Mouse (Mus musculus) stomach, embryonic 14.5 days (tissue): ENCODE measurements around the gene Myoz1. TPM values are rescaled to one million over a fixed set of nuclear protein-coding genes. Genes with fewer than 3 reads are reported as not detected.

Source experiments
- ATAC-seq: fragments of 200-750 bp; cut with Nextera tagmentation; 2 replicates; pipeline ENCODE4 v1.8.0; 2017; ENCODE audit warnings: low read depth, moderate TSS enrichment; ENCODE audit not compliant: insufficient number of reproducible peaks, insufficient read depth, low FRiP score
- H3K27ac ChIP-seq: fragments of 300-500 bp; sonication (generic); 2 replicates; pipeline ENCODE4 v1.5.1; 2014; ENCODE audit warnings: mild to moderate bottlenecking, low read length, moderate library complexity, mixed read lengths
- H3K27me3 ChIP-seq: fragments of 300-500 bp; sonication (generic); 2 replicates; pipeline ENCODE4 v1.6.1; 2014; ENCODE audit warnings: low read length, control low read depth, mixed read lengths; ENCODE audit not compliant: control insufficient read depth, insufficient read depth
- H3K36me3 ChIP-seq: fragments of 300-500 bp; sonication (generic); 2 replicates; pipeline ENCODE4 v1.6.1; 2014; ENCODE audit warnings: mild to moderate bottlenecking, control low read depth, low read length, moderate library complexity, mixed read lengths; ENCODE audit not compliant: control insufficient read depth, insufficient read depth
- H3K4me1 ChIP-seq: fragments of 300-500 bp; sonication (generic); 2 replicates; pipeline ENCODE4 v1.6.1; 2014; ENCODE audit warnings: low read length, control low read depth, mixed read lengths; ENCODE audit not compliant: control insufficient read depth, insufficient read depth
- H3K4me2 ChIP-seq: fragments of 300-500 bp; sonication (generic); replicated peaks from 2 replicates; pipeline ENCODE4 v1.6.1; 2014; ENCODE audit warnings: low read depth, low read length, control low read depth
- H3K4me3 ChIP-seq: fragments of 300-500 bp; sonication (generic); 2 replicates; pipeline ENCODE4 v1.5.1; 2014; ENCODE audit warnings: low read depth, low read length, control low read depth
- H3K9ac ChIP-seq: fragments of 300-500 bp; sonication (generic); replicated peaks from 2 replicates; pipeline ENCODE4 v1.6.1; 2014; ENCODE audit warnings: low read depth, mild to moderate bottlenecking, control low read depth, low read length, moderate library complexity, mixed read lengths
- H3K9me3 ChIP-seq: fragments of 300-500 bp; sonication (generic); 2 replicates; pipeline ENCODE4 v1.6.1; 2016; ENCODE audit warnings: low read depth, low read length, control low read depth; ENCODE audit not compliant: control insufficient read depth
- WGBS: fragments of 180-500 bp; shearing (Covaris S2); extraction: QIAGEN DNeasy Blood & Tissue Kit; methylation state at CpG from one replicate; pipeline ENCODE4 v1.1.7; 2014; 5-methylcytosine and 5-hydroxymethylcytosine counted together
- polyA plus RNA-seq: library from polyadenylated mRNA; unstranded; fragments of >200 nt; fragmentation: Nextera tagmentation; extraction: Ambion mirVana; gene quantifications from 2 replicates; pipeline ENCODE4 v1.2.1, GENCODE M21; 2014

Gene Myoz1
- polyA plus RNA-seq, 1 experiment from 2014 or later = 0.29 TPM

DNA sequence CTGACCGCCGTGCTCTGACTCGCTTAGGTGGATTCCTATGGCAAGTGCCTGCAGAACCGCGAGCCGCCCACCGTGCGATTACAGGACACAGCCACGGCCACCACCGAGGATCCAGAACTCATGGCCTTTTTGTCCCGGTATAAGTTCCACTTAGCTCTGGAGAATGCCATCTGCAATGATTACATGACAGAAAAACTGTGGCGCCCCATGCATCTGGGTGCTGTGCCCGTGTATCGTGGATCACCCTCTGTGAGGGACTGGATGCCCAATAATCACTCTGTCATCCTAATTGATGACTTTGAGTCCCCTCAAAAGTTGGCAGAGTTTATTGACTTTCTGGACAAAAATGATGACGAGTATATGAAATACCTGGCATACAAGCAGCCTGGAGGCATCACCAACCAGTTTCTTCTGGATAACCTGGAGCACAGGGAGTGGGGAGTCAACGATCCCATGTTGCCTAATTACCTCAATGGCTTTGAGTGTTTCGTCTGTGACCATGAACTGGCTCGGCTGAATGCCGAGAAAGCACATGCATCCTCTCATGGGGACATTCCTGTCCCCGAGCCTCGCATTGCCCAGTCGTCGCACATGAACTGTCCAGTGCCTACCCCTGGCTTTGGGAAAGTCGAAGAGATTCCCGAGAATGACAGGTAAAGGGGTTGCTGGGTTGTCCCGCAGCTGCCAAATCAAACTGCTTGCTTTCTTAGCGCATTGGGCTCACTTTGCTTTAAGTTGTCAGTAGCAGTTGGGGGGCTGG is 39.6 kb upstream of the Myoz1 start:
- peak overlapping the region; percentile 82 for H3K4me3 ChIP-seq
- peak overlapping the region; percentile 98 for H3K27ac ChIP-seq
- peak overlapping the region; percentile 82 for H3K9ac ChIP-seq
- H3K4me2 ChIP-seq = peak overlapping the region; percentile 78
- peaks cover 31% of the 10 kb centered on the region for H3K4me1 ChIP-seq
- peaks cover 44% of the 10 kb centered on the region for H3K36me3 ChIP-seq
- WGBS = 14% methylated on average over 27 of the region's 27 CpGs
- H3K27me3 ChIP-seq = no peaks in the 10 kb centered on the region
- H3K9me3 ChIP-seq = no peaks in the 10 kb centered on the region
- no peak for ATAC-seq

GRCm38 (mm10) chr14:20694884-20695760 is 38.8 kb upstream of the Myoz1 start, which contains the start of gene Fut11:
TSS of gene Fut11 (plus strand) at chr14:20694968.
- peaks cover 45% of the 10 kb centered on the region for H3K36me3 ChIP-seq
- no peaks in the 10 kb centered on the region for H3K27me3 ChIP-seq
- peak within 1 kb of the TSS; percentile 78 for H3K4me2 ChIP-seq
- H3K4me3 ChIP-seq = peak within 1 kb of the TSS; percentile 82
- H3K9ac ChIP-seq = peak within 1 kb of the TSS; percentile 82
- peak; percentile 93 for ATAC-seq
- H3K9me3 ChIP-seq = no peaks in the 10 kb centered on the region
- peak within 1 kb of the TSS; percentile 98 for H3K27ac ChIP-seq
- WGBS = under 1% methylated on average over 111 of the region's 111 CpGs
- H3K4me1 ChIP-seq = peaks cover 24% of the 10 kb centered on the region

GRCm38 (mm10) chr14:20694185-20694883 is 38.0 kb upstream of the Myoz1 start:
- Histone ChIP-seq H3K27ac (peak overlapping the region; percentile 98), H3K4me1 (peaks cover 23% of the 10 kb centered on the region), H3K36me3 (peaks cover 53% of the 10 kb centered on the region), H3K9me3 (no peaks in the 10 kb centered on the region), H3K9ac (peak overlapping the region; percentile 82), H3K4me3 (peak overlapping the region; percentile 82), H3K27me3 (no peaks in the 10 kb centered on the region), H3K4me2 (peak overlapping the region; percentile 78)
- peak; percentile 14; the same call in 1 of the 2 replicates for ATAC-seq
- 40% methylated on average over 13 of the region's 13 CpGs for WGBS

DNA sequence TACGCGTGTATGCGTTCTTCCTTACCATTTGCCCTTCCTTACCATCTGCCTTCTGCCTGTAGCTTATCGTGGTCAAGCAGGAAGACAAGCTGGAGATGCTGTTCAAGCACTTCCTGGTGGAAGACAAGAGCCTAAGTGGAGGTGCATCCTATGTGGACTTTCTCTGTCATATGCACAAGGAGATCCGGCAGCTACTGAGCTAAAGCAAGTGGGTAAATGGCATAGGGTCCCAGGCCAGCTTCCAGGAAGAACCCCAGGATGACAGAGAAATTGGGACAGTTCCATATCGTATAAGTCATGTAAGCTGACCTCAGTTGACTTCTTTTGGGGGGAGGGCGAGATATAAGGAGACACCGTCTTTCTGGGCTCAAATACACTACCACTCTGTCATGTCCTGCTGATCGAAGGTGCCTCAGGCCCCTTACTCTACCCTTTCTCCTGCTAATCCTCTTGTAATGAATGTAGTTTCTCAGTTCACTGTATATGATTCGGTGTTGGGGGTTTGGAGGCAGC is 37.3 kb upstream of the Myoz1 start:
- Histone ChIP-seq H3K4me2 (no peak overlapping the region), H3K4me1 (peaks cover 23% of the 10 kb centered on the region), H3K9ac (no peak overlapping the region), H3K4me3 (no peak overlapping the region), H3K27me3 (no peaks in the 10 kb centered on the region), H3K36me3 (peaks cover 60% of the 10 kb centered on the region), H3K9me3 (no peaks in the 10 kb centered on the region), H3K27ac (no peak overlapping the region)
- WGBS = 91% methylated on average over 10 of the region's 10 CpGs
- no peak for ATAC-seq

DNA sequence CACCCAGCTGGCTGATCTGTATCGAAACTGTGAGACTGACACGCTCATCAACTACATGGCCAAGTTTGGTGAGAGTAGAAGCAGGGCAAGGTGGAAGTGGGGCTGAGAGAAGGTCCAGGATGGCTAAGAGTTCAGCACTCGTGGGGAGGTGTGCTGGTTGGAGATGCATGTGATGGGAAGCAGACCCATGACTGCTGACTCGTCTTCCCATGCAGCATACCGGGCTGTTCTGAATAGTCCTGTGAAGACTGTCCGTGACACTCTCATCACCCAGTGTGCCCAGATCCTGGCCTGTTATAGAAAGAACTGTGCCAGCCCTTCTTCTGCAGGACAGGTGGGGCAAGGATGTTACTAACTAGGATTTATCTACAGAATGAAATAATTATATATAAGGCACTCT is 35.4 kb upstream of the Myoz1 start:
- Histone ChIP-seq H3K4me3 (no peak overlapping the region), H3K9ac (no peak overlapping the region), H3K4me1 (peaks cover 10% of the 10 kb centered on the region), H3K27me3 (no peaks in the 10 kb centered on the region), H3K27ac (no peak overlapping the region), H3K36me3 (peaks cover 74% of the 10 kb centered on the region), H3K4me2 (no peak overlapping the region), H3K9me3 (no peaks in the 10 kb centered on the region)
- 92% methylated on average over 6 of the region's 6 CpGs for WGBS
- no peak for ATAC-seq

DNA sequence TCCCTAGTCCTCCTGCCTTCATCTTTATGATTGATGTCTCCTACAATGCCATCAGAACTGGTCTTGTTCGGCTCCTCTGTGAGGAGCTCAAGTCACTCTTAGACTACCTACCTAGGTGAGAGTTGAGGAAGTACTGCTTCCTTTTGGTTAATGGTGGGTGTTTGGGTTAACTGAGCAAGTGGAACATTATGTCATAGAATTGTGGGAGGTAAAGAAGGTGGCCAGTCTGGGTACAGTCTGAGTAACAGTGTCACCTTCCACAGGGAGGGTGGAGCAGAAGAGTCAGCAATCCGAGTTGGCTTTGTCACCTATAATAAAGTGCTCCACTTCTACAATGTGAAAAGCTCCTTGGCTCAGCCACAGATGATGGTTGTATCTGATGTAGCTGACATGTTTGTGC is 32.7 kb upstream of the Myoz1 start:
- H3K36me3 ChIP-seq = peaks cover 95% of the 10 kb centered on the region
- H3K4me2 ChIP-seq = no peak overlapping the region
- H3K27me3 ChIP-seq = no peaks in the 10 kb centered on the region
- no peak for ATAC-seq
- WGBS = 77% methylated on average over 2 of the region's 2 CpGs
- H3K27ac ChIP-seq = no peak overlapping the region
- no peaks in the 10 kb centered on the region for H3K9me3 ChIP-seq
- H3K9ac ChIP-seq = no peak overlapping the region
- H3K4me1 ChIP-seq = no peaks in the 10 kb centered on the region
- no peak overlapping the region for H3K4me3 ChIP-seq

GRCm38 (mm10) chr14:20686576-20686975 is 30.2 kb upstream of the Myoz1 start:
- H3K4me3 ChIP-seq = no peak overlapping the region
- H3K9me3 ChIP-seq = no peaks in the 10 kb centered on the region
- no peak overlapping the region for H3K9ac ChIP-seq
- no peaks in the 10 kb centered on the region for H3K4me1 ChIP-seq
- H3K27ac ChIP-seq = no peak overlapping the region
- no peak overlapping the region for H3K4me2 ChIP-seq
- peaks cover 95% of the 10 kb centered on the region for H3K36me3 ChIP-seq
- 94% methylated on average over 3 of the region's 3 CpGs for WGBS
- no peaks in the 10 kb centered on the region for H3K27me3 ChIP-seq
- no peak for ATAC-seq

DNA sequence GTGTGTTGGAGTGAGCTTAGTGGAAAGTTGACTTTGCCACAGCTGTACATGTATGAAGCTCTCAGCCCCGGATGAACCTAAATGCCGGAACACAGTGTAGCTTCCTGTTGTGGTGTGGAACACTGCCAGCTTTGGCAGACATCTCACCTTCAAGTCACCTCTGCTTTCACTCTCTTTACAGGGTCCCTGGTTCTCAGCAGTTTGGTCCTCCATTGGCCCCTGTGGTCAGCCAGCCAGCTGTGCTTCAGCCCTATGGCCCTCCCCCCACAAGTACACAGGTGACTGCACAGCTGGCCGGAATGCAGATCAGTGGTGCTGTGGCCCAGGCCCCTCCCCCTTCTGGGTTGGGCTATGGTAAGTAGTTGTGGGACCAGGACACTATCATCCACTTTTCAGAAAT is 26.2 kb upstream of the Myoz1 start:
- no peak overlapping the region for H3K4me2 ChIP-seq
- peaks cover 96% of the 10 kb centered on the region for H3K36me3 ChIP-seq
- no peak overlapping the region for H3K9ac ChIP-seq
- H3K4me1 ChIP-seq = no peaks in the 10 kb centered on the region
- no peaks in the 10 kb centered on the region for H3K27me3 ChIP-seq
- ATAC-seq = no peak
- no peak overlapping the region for H3K27ac ChIP-seq
- 77% methylated on average over 3 of the region's 3 CpGs for WGBS
- H3K4me3 ChIP-seq = no peak overlapping the region
- H3K9me3 ChIP-seq = no peaks in the 10 kb centered on the region
